Mouse (Mus musculus) megakaryocyte, embryonic 14.5 days (primary cell): ENCODE measurements at regions not wholly inside any gene's neighbourhood (a gene's known extent, or its start where the extent isn't known, plus 50 kb on each side); places are given as distances from the start of the nearest gene placed in this dataset.

Experiments
- H3K27me3 ChIP-seq: replicated peaks from 2 replicates; pipeline ENCODE3; 2012; ENCODE audit warnings: inconsistent platforms
- H3K36me3 ChIP-seq: replicated peaks from 2 replicates; pipeline ENCODE3; 2012; ENCODE audit warnings: low read length, inconsistent platforms, mixed read lengths
- H3K4me1 ChIP-seq: 2 replicates; pipeline ENCODE4 v1.6.1; 2012; ENCODE audit warnings: inconsistent platforms
- H3K4me3 ChIP-seq: replicated peaks from 2 replicates; pipeline ENCODE3; 2012; ENCODE audit warnings: moderate library complexity, mild to moderate bottlenecking, inconsistent platforms
- H3K9me3 ChIP-seq: 2 replicates; pipeline ENCODE4 v1.6.1; 2012; ENCODE audit warnings: inconsistent platforms
- FLI1 ChIP-seq: IDR thresholded peaks from 2 replicates; pipeline ENCODE4 v1.6.1; 2012; ENCODE audit warnings: low read length, inconsistent platforms, mixed read lengths
- GATA1 ChIP-seq: IDR thresholded peaks from 3 replicates; pipeline ENCODE4 v1.6.1; 2012; ENCODE audit warnings: mixed read lengths, low read length, inconsistent platforms, borderline replicate concordance

- TF ChIP-seq GATA1: no peak
- no peak for TF ChIP-seq FLI1
- H3K4me1 ChIP-seq: no peaks in the 10 kb centered on the region
- H3K9me3 ChIP-seq: peaks cover 7% of the 10 kb centered on the region
- no peaks in the 10 kb centered on the region for H3K36me3 ChIP-seq
- H3K4me3 ChIP-seq: no peak overlapping the region
- no peaks in the 10 kb centered on the region for H3K27me3 ChIP-seq
Observed at GRCm38 (mm10) chr3:131865106-131865505, 220.0 kb upstream of the Dkk2 start.

DNA sequence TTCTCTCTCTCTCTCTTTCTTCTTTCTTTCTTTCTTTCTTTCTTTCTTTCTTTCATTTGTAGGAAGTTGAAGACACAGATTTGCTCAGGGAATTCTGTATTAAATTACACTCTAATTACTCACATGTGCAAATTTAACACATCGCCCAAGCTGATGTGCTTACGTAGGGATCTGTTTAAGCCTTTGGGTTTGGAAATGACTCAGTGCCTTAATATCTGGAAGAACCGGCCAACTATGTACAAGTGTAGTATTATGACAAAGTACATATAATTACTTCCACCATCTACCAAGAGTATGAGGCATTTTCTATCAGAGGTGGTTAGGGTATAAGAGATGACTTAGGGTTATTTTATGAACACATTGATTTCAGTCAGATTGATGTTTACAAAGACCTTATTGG, 217.8 kb upstream of the Dkk2 start:
- Histone ChIP-seq H3K36me3 (no peaks in the 10 kb centered on the region), H3K4me3 (no peak overlapping the region), H3K27me3 (no peaks in the 10 kb centered on the region), H3K4me1 (no peaks in the 10 kb centered on the region), H3K9me3 (peaks cover 7% of the 10 kb centered on the region)
- no peak for TF ChIP-seq GATA1
- TF ChIP-seq FLI1: no peak

GRCm38 (mm10) chr3:131868219-131868964, 216.7 kb upstream of the Dkk2 start:
- TF ChIP-seq FLI1 (no peak), GATA1 (no peak)
- no peaks in the 10 kb centered on the region for H3K27me3 ChIP-seq
- H3K9me3 ChIP-seq: peaks cover 7% of the 10 kb centered on the region
- no peaks in the 10 kb centered on the region for H3K4me1 ChIP-seq
- H3K36me3 ChIP-seq: no peaks in the 10 kb centered on the region
- H3K4me3 ChIP-seq: peak overlapping the region; percentile 62

DNA sequence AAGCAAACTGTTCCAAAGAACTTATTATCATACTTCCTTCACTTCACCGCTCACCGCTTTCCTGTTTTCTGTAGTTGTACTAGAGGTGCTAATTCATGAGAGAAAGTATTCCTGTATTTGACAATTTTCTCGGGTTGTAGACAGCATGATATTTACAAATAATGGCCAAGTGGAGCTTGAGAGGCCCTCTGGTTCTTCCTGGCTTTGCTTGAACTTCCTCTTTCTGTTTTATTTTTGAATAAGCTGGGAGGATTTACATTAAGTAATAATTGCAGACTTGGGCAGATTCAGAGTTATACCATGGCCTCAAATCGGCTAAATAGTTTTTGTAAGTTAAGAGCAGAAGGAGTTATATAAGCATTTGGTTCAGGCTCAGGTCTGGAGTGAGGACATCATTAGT, 215.8 kb upstream of the Dkk2 start:
- no peaks in the 10 kb centered on the region for H3K4me1 ChIP-seq
- H3K36me3 ChIP-seq: no peaks in the 10 kb centered on the region
- H3K4me3 ChIP-seq: no peak overlapping the region
- TF ChIP-seq GATA1: no peak
- no peak for TF ChIP-seq FLI1
- H3K9me3 ChIP-seq: peaks cover 7% of the 10 kb centered on the region
- H3K27me3 ChIP-seq: no peaks in the 10 kb centered on the region

- Histone ChIP-seq H3K9me3 (no peaks in the 10 kb centered on the region), H3K4me1 (no peaks in the 10 kb centered on the region), H3K36me3 (no peaks in the 10 kb centered on the region), H3K4me3 (no peak overlapping the region), H3K27me3 (no peaks in the 10 kb centered on the region)
- TF ChIP-seq GATA1: no peak
- no peak for TF ChIP-seq FLI1
Observed at GRCm38 (mm10) chr3:131882667-131883066, 202.4 kb upstream of the Dkk2 start.

DNA sequence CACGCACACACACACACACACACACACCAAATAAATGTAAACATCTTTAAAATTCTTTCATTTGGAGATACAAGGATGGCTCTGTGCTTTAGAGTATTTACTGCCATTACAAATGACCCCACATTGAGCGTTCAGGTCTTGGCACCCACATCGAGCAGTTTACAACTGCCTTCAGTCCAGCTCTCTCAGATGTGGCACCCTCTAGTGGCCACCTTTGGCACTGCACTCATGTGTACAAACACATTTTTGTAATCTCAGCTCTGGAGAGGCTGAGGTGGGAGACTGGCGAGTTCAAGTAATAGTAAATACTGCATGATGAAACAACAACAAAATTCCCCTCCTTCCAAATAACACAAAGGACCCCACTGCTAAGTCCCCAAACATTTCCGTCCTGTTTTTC, 198.6 kb upstream of the Dkk2 start:
- Histone ChIP-seq H3K9me3 (peaks cover 3% of the 10 kb centered on the region; the same call in 1 of the 2 replicates), H3K4me1 (no peaks in the 10 kb centered on the region), H3K27me3 (no peaks in the 10 kb centered on the region), H3K36me3 (no peaks in the 10 kb centered on the region), H3K4me3 (no peak overlapping the region)
- TF ChIP-seq GATA1 (no peak), FLI1 (no peak)

GRCm38 (mm10) chr3:131886984-131887383, 198.1 kb upstream of the Dkk2 start:
- H3K27me3 ChIP-seq: no peaks in the 10 kb centered on the region
- H3K9me3 ChIP-seq: peaks cover 3% of the 10 kb centered on the region; the same call in 1 of the 2 replicates
- H3K4me3 ChIP-seq: no peak overlapping the region
- TF ChIP-seq GATA1: no peak
- TF ChIP-seq FLI1: no peak
- H3K4me1 ChIP-seq: no peaks in the 10 kb centered on the region
- no peaks in the 10 kb centered on the region for H3K36me3 ChIP-seq

DNA sequence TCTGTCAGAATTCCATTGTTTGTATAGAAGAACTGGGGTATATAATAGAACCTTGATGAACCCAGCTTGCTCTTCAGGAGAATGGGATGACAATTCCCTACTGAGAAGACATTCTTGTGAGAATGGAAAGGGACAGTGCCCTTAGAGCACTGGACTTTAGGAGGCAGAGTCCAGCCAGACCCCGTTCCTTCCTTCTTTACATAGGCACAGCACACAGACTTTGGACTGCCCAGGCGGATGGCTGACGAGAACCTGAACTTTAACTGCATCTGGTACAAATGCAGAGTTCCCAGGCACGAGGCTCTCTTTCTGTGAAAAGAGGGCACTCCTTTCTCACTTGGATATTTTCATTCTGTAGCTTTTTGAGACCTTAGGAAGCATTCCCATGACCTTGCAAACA, 197.4 kb upstream of the Dkk2 start:
- H3K4me3 ChIP-seq: no peak overlapping the region
- H3K9me3 ChIP-seq: peaks cover 3% of the 10 kb centered on the region; the same call in 1 of the 2 replicates
- no peaks in the 10 kb centered on the region for H3K27me3 ChIP-seq
- TF ChIP-seq FLI1: no peak
- TF ChIP-seq GATA1: no peak
- no peaks in the 10 kb centered on the region for H3K36me3 ChIP-seq
- H3K4me1 ChIP-seq: no peaks in the 10 kb centered on the region

- Histone ChIP-seq H3K4me1 (no peaks in the 10 kb centered on the region), H3K9me3 (peaks cover 3% of the 10 kb centered on the region; the same call in 1 of the 2 replicates), H3K27me3 (no peaks in the 10 kb centered on the region), H3K36me3 (no peaks in the 10 kb centered on the region), H3K4me3 (no peak overlapping the region)
- TF ChIP-seq GATA1: no peak
- no peak for TF ChIP-seq FLI1
Observed at GRCm38 (mm10) chr3:131891941-131892340, 193.2 kb upstream of the Dkk2 start.

- Histone ChIP-seq H3K4me3 (no peak overlapping the region), H3K36me3 (no peaks in the 10 kb centered on the region), H3K4me1 (no peaks in the 10 kb centered on the region), H3K27me3 (no peaks in the 10 kb centered on the region), H3K9me3 (peaks cover 3% of the 10 kb centered on the region; the same call in 1 of the 2 replicates)
- TF ChIP-seq GATA1 (no peak), FLI1 (no peak)
Observed at GRCm38 (mm10) chr3:131893061-131893804, 191.9 kb upstream of the Dkk2 start.

DNA sequence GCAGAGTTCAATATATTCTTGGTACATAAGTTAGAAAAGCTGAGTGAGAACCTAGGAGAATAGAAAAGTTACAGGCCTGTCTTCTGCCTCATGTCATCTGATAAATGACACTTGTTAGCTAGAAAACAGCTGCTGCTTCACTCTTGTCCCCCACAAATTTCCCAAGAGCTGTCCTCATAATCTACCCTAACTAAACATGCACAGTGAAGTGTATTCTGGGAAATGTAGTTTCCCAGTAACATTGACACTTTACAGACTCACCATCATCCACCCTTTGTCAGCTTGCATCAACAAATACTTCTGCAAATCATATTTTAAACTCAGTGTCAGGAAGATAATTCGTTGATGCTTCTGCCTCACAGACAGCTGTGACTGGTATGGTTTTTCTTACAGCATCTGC, 190.0 kb upstream of the Dkk2 start:
- no peak for TF ChIP-seq FLI1
- TF ChIP-seq GATA1: no peak
- Histone ChIP-seq H3K36me3 (no peaks in the 10 kb centered on the region), H3K4me1 (no peaks in the 10 kb centered on the region), H3K9me3 (no peaks in the 10 kb centered on the region), H3K27me3 (no peaks in the 10 kb centered on the region), H3K4me3 (no peak overlapping the region)
